Mouse (Mus musculus): ENCODE results near the gene Dnah12. TPM values are rescaled to one million over a fixed set of nuclear protein-coding genes. Genes with fewer than 3 reads are reported as not detected.
"Not testable (repeated sequence)": the region's sequence is repeated elsewhere in the genome, so short reads cannot be mapped to it uniquely, and the experiment has no call there.

Dnah12 gene
- total RNA-seq, 2 experiments from 2014 or later = not detected

DNA sequence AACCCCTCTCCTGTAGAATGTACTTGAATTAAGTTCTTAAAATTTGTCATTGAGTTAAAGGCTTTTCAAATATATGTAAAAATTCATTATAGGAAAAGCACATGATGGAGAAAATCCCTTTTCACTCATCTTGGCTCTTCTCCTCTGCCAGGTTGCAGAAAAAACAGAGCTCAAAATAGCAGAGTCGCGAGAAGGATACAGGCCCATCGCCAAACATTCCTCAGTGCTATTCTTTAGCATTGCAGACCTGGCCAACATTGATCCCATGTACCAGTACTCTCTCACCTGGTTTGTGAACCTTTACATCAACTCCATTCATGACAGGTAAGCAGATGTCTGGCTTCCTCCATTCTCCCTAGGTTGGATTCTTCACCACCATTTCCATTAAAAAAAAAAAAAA lies 165.9 kb downstream of the Dnah12 start:
- intact Hi-C loops (cut with DNase I) = no loop called here
- DNase-seq = no peak

GRCm38 (mm10) chr14:26867356-26867755 lies 174.3 kb downstream of the Dnah12 start:
- DNase-seq = no peak
- intact Hi-C loops (cut with DNase I) = no loop called here
- peak; percentile 14; the same call in 1 of the 2 replicates for TF ChIP-seq CTCF (IDR thresholded peaks at IDR 0.05)
- no peak overlapping the region for H3K27ac ChIP-seq
- no peak overlapping the region for H3K4me3 ChIP-seq

More for the DNA sequence above, 165.9 kb downstream of the Dnah12 start:
- Histone ChIP-seq H3K4me3 (no peak overlapping the region), H3K27ac (peak overlapping the region; percentile 38; the same call in 1 of the 2 replicates)
- no peak for TF ChIP-seq CTCF (IDR thresholded peaks at IDR 0.05)

DNA sequence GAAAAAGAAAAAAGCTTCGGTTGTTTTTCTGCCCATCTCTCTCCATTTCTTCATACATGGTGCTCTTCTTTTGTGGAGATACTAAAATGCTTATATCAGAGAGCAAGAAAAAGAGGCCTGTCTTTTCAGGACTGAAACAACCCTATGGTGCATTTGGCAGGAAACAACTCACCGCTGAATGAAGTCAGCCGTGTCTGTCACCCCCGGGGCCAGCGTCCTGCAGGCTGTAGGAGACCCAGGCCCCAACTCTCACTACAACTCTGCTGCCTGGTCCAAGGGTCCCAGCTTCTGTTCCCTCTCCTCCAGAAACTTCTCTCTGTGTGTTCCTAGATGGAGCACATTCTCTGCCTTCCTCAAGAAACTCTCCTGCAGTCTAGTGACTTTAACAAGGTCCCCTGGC lies 175.2 kb downstream of the Dnah12 start:
- DNase-seq = no peak
- TF ChIP-seq CTCF (IDR thresholded peaks at IDR 0.05) = no peak
- intact Hi-C loops (cut with DNase I) = no loop called here
- no peak overlapping the region for H3K4me3 ChIP-seq
- H3K27ac ChIP-seq = no peak overlapping the region

GRCm38 (mm10) chr14:26878756-26879155 lies 185.7 kb downstream of the Dnah12 start:
- no peak for TF ChIP-seq CTCF (IDR thresholded peaks at IDR 0.05)
- Histone ChIP-seq H3K27ac (no peak overlapping the region), H3K4me3 (no peak overlapping the region)
- no peak for DNase-seq
- intact Hi-C loops (cut with DNase I) = no loop called here

- DNase-seq = no peak
- intact Hi-C loops (cut with DNase I) = no loop called here
- Histone ChIP-seq H3K4me3 (no peak overlapping the region), H3K27ac (no peak overlapping the region)
- TF ChIP-seq CTCF (IDR thresholded peaks at IDR 0.05) = no peak
Observed at GRCm38 (mm10) chr14:26879976-26880375, 186.9 kb downstream of the Dnah12 start.

DNA sequence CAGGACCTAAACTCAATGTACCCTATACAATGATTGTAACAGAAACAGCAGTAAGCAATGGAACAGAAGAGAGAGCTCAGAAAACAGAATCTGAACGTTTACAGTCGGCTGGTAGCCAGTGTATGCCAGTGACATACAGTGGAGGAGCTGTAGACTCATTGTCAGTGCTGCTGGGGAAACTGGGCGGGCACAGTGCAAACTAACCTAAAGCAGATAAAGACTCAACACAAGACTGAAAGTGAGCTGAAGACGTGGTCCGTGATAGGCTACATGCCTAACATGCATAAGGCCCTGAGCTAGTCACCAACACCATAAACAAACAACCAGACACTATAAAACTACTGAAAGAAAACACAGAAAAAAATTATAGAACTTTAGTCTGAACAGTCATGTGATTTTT lies 188.6 kb downstream of the Dnah12 start:
- no peak for DNase-seq
- H3K27ac ChIP-seq = no peak overlapping the region
- no peak overlapping the region for H3K4me3 ChIP-seq
- intact Hi-C loops (cut with DNase I) = no loop called here
- TF ChIP-seq CTCF (IDR thresholded peaks at IDR 0.05) = no peak

- no peak for TF ChIP-seq CTCF (IDR thresholded peaks at IDR 0.05)
- intact Hi-C loops (cut with DNase I) = no loop called here
- DNase-seq = no peak
- Histone ChIP-seq H3K27ac (no peak overlapping the region), H3K4me3 (no peak overlapping the region)
Observed at GRCm38 (mm10) chr14:26887244-26887643, 194.2 kb downstream of the Dnah12 start.

DNA sequence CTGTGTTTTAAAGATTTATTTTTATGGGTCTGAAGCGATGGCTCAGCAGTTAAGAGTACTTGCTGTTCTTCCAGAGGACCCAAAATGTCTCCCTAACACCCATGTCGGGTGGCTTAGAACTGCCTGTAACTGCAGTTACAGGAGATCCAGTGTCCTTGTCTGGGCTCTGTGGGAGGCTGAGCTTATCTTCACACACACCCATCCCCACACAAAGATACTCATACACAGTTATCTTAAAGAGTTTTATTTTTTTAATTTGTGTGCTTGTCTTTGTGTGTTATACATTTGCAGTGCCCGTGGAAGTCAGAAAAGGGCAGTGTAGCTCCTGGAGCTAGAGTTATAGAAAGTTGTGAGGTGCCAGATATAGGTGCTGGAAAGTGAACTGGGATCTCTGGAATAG lies 197.7 kb downstream of the Dnah12 start:
- intact Hi-C loops (cut with DNase I) = loop anchor here (5.0 to 10.0 kb wide), 2 partner anchors 82 to 386 kb away; partner anchors contain the start of gene Appl1

GRCm38 (mm10) chr14:26894392-26894791 lies 201.3 kb downstream of the Dnah12 start, which contains the start of gene Asb14:
TSS of gene Asb14 (plus strand) at chr14:26894557.
- intact Hi-C loops (cut with DNase I) = loop anchor here (5.0 to 10.0 kb wide), 2 partner anchors 78 to 390 kb away; partner anchors contain the start of gene Appl1
- TF ChIP-seq CTCF (IDR thresholded peaks at IDR 0.05) = no peak
- DNase-seq = no peak
- Histone ChIP-seq H3K27ac (peak within 1 kb of the TSS; percentile 94), H3K4me3 (peak within 1 kb of the TSS; percentile 76)

More for the DNA sequence above, 197.7 kb downstream of the Dnah12 start:
- no peak for TF ChIP-seq CTCF (IDR thresholded peaks at IDR 0.05)
- H3K27ac ChIP-seq = no peak overlapping the region
- no peak for DNase-seq
- H3K4me3 ChIP-seq = no peak overlapping the region

DNA sequence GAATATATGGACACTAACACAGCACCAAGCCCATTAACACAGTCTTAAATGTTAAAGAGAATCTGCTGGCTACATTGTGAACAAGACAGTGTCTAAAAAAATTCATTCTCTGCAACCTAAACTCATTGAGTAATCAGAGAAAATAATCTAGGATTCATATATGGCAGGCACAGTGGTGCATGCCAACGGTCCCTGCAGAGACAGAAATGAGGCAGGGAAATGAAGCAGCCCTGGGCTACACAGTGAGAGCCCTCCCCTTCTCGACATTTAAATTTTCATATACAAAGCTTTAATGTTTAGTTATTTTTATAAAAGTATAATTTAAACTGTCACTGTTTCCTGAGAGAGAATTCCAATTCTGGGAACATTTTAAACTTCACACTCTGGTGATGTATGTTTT lies 206.4 kb downstream of the Dnah12 start:
- no peak for TF ChIP-seq CTCF (IDR thresholded peaks at IDR 0.05)
- Histone ChIP-seq H3K27ac (no peak overlapping the region), H3K4me3 (no peak overlapping the region)
- intact Hi-C loops (cut with DNase I) = loop anchor here (10.0 kb wide), 1 partner anchor 395 kb away; no protein-coding TSS in a partner anchor
- DNase-seq = no peak

DNA sequence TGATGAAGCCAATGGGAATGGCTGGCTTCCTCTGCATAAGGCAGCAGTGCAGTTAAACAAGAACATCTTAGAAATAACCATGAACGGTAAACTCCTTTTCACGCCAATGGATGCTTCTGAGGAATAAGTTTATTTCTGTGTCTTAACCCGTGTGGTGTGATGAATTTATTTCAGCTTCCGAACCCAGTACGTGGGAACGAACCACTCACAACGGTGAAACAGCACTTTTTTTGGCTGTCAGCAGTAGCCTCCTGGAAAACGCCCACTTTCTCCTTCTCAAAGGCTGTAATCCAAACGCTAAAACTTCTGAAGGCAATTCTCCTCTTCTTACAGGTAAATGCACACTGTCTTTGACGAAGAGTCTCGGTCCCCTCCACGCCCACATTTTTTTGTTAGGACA lies 207.8 kb downstream of the Dnah12 start:
- DNase-seq = no peak
- Histone ChIP-seq H3K27ac (no peak overlapping the region), H3K4me3 (no peak overlapping the region)
- no peak for TF ChIP-seq CTCF (IDR thresholded peaks at IDR 0.05)
- intact Hi-C loops (cut with DNase I) = no loop called here

DNA sequence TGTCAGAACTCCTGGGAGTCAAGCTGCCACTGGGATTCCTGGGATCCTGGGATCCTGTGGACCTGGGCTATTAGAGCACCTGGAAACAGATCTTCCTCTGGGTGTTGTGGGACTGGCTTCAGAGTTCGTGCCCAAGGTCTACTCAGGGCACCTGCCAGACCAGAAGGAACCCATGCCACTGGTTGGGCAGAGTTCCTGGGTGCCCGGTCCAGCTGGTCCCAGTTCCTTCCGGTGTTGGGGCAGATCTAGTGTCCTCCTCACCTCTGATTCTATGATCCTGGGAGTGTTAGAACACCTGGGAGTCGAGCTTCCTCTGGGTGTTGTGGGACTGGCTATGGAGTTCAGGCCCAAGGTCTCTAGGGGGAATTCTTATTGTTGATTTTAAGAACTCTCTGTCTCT lies 214.3 kb downstream of the Dnah12 start:
- Histone ChIP-seq H3K27ac (no peak overlapping the region), H3K4me3 (no peak overlapping the region)
- no peak for TF ChIP-seq CTCF (IDR thresholded peaks at IDR 0.05)
- DNase-seq = peak; percentile 52
- intact Hi-C loops (cut with DNase I) = no loop called here

DNA sequence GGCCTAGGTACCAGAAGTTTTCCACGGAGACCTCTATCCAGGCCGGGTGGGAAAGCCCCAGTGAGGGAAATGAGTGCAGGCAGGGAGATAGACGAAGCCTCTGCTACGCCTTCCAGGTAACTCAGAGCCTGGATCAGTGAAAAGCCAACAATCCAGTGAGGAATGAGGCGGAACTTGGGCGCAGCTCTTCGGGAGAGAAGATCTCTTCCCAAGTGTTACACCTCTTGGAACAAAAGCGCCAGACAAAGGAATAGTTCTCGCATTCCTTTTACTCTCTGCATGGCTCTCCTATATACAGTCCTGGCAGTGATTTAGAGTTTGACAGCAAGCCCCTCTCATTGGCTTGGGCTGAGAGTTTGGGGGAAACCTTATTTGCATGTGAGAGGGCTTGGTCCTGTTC lies 217.4 kb downstream of the Dnah12 start:
- H3K27ac ChIP-seq; DNase-seq; intact Hi-C loops (cut with DNase I); H3K4me3 ChIP-seq: not testable (repeated sequence)

GRCm38 (mm10) chr14:26911201-26911600 lies 218.1 kb downstream of the Dnah12 start:
- TF ChIP-seq CTCF (IDR thresholded peaks at IDR 0.05) = no peak
- intact Hi-C loops (cut with DNase I) = no loop called here
- Histone ChIP-seq H3K4me3 (no peak overlapping the region), H3K27ac (peak overlapping the region; percentile 28)
- no peak for DNase-seq
